Mouse (Mus musculus) T-helper 17 cell (primary cell): Measurements from ENCODE around the gene Kif28.

Source experiments
- in situ Hi-C, 2 experiments: fragments of 300-600 bp; cut with MboI, MseI; formaldehyde crosslinking; loops; 1 replicate in 1 of 2; 2 replicates in 1 of 2; pipeline ENCODE4 v1.15.1; 2025; ENCODE audit warnings: high pct_unique_total_duplicates in 2 of 2

Kif28 gene

DNA sequence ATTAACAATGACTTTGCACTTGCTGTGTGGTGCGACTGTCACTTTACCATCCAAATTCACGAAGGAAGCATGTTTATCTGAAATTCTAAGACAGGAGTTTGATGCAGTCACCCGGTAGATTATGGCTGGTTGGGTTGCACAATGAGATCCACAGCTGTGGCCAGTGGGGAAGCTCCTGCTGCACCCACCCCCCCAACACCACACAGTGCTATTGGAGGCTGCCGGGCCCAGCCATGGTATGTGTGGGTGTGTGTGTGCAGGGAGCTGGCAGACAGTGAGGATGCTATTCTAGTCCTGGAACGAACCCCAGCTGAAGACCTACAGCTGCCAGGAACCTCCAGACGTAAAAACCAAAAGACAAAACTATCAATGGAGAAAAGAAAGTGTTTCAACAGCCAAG, 35.7 kb downstream of the Kif28 start:
- in situ Hi-C loops = no loop called here

DNA sequence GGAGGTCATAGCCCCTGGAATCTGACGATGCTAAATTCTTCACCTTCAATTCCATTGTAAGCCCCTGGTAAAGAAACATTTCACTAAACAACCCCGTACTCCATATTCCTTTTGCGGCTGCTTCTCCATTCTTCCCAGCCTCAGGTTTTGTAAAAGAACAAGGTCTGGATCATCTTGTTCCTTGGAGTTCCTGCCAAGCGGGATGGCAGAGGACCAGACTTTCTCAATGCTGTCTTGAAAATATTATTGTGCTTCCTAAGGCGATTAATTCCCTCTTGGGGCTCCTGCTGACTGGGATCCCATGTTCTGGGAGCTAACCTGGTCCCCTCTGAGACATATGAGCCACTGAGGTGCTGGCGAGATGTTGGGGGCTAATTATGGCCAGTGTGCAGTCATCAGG, 39.9 kb downstream of the Kif28 start:
- in situ Hi-C loops = no loop called here

DNA sequence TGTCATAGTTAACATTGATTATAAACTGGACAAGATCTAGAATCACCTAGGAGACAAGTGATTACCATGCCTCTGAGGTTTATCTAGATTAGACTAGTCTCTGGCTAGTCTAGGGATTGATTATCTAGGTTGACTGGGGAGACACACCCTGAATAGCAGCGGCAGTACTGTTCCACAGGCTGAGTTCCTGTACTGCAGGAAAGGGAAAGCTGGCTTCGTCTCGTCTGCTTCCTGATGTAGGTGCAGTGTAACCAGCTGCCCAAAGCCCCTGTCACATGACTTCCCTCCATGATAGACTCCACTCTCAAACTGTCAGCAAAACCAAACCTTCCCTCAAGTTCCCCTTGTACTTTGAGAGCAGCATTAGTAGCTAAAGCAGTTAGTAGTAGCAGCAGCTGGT, 40.9 kb downstream of the Kif28 start:
- in situ Hi-C loops = no loop called here

DNA sequence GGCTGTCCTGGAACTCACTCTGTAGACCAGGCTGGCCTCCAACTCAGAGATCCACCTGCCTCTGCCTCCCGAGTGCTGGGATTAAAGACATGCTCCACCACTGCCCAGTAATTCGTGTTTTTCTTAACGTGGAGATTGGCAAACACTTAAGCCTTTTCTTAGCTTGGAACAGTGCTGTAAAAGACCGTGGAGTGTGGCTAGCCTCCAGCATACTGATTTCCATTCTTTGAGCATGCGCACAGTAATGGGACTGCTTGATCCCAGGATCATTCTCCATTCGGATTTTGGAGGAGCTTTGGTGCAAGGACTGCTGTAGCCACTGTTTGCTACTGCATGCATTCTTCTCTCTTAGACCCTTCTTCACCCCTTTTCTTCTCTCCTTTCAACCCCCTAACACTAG, 55.6 kb downstream of the Kif28 start:
- in situ Hi-C loops = loop anchor here in 1 of 2 experiments (10.0 kb wide), 1 partner anchor 765 kb away; no protein-coding TSS in a partner anchor

DNA sequence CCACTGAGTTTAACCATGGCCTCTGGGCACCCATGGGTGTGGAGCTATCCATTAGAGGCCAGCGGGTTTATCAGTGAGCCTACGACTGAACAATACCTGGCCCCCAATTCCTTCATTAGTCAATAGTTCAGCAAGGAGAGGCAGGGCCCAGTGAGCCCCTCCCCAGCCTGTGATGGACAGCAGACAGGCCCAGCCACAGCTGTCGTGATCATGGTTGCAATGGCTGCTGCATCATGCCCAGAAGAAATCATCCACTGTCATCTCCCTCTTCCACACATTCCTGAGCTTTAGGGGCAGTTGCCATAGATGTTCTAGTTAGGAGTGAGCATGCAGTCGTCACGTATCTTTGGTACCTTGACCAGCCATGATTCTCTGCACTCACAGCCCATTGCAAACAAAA, 56.2 kb downstream of the Kif28 start:
- in situ Hi-C loops = loop anchor here in 1 of 2 experiments (10.0 kb wide), 1 partner anchor 764 kb away; no protein-coding TSS in a partner anchor

DNA sequence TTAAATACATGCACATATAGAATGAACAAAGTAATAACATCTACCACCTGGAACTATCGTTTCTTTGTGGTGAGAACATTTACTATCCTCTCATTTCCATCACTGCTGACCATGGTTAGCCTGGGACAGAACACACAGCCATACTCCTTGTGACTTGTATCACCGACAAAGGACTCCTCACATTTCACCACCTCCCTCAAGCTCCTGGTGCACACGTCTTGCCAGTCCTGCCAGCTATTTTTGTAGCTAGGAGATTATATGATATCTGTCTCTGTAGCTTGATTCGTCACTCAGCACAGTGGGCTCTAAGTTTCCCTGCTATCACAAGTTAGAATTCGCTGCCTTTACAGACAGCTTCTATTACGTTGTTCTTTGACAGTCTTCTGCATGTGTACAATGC, 56.7 kb downstream of the Kif28 start:
- in situ Hi-C loops = loop anchor here in 1 of 2 experiments (10.0 kb wide), 1 partner anchor 764 kb away; no protein-coding TSS in a partner anchor

DNA sequence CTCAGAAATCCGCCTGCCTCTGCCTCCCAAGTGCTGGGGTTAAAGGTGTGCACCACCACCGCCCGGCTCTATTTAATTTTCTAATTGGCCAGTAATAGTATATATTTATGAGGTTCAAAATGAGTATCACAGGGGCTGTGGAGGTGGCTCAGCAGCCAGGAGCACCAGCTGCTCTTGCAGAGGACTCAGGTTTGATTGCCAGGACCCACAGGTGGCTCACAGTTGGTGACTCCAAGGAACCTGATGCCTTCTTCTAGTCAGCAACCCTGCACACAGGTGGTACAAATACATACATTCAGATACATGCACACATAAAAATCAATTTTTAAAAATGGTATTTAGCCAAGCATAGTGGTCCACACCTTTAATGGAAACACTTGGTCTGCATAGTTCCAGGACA, 57.1 kb downstream of the Kif28 start:
- in situ Hi-C loops = loop anchor here in 1 of 2 experiments (10.0 kb wide), 1 partner anchor 763 kb away; no protein-coding TSS in a partner anchor

DNA sequence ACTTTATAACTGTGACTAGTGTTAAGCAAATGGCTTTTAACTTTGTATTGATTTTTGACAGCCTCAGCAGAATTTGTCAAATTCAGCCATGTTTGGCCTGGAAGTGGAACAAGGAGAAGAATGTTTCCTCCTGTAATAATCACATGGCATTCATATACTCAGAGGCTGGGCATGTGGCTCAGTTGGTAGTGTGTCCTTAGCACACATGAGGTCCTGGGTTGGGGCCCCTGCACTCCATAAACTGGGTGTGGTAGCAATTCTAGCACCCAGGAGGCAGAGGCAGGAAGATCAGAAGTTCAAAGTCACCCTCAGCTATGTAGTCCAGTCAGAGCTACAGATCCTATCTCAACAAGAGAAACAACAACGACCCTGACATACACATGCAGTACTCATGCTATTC, 57.8 kb downstream of the Kif28 start:
- in situ Hi-C loops = loop anchor here in 1 of 2 experiments (10.0 kb wide), 1 partner anchor 763 kb away; no protein-coding TSS in a partner anchor

DNA sequence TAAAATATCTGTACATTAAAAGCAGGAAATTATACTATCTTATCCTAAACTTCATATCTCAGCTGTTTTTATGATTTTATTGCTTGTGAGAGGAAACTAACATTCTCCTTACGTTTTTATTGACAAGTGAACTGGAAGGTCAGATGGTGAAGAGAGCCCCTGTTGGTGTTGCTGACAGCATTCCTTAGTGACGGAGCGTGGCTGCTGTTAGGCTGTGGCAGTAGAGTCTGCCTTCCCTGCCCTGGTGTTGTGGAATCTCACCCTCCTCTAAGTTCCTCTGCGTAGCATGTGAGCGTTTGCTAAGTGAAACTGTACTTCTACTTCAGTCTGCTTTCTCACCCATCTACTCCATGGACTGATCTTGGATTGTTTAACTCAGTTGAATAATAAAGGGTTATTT, 58.3 kb downstream of the Kif28 start:
- in situ Hi-C loops = loop anchor here in 1 of 2 experiments (10.0 kb wide), 1 partner anchor 762 kb away; no protein-coding TSS in a partner anchor

DNA sequence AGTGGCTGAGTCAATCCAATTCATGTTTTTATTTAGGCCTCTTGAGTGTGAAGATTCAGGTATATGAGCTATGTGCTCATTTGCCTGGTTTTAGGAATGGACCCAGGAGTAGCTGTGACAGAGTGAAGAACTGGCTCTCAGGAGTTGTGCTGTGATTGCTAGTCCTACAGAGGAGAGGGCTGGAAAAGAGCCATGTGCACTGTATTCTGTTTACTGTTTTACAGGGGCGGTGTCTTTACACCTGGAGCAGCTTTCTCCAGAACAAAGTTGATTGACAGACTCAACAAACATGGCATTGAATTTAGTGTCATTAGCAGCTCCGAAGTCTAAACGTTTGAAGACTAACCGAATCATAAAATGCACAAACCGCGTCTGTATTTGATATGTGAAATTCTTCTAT, 58.7 kb downstream of the Kif28 start:
- in situ Hi-C loops = loop anchor here in 1 of 2 experiments (10.0 kb wide), 1 partner anchor 762 kb away; no protein-coding TSS in a partner anchor

DNA sequence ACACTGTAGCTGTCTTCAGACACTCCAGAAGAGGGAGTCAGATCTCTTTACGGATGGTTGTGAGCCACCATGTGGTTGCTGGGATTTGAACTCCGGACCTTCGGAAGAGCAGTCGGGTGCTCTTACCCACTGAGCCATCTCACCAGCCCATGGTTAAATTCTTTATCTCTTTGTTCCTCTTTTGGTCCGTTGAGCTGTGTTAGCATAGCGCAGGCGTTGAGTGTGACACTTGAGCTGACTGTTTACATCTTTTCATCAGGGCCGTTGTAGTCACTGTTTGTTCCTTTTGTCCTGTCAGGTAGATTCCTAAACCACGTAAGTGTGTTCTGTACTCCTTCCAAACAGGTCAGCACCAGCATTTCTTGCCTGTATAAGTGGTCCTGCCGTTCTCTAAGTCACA, 62.3 kb downstream of the Kif28 start:
- in situ Hi-C loops = loop anchor here in 1 of 2 experiments (10.0 kb wide), 1 partner anchor 758 kb away; no protein-coding TSS in a partner anchor

DNA sequence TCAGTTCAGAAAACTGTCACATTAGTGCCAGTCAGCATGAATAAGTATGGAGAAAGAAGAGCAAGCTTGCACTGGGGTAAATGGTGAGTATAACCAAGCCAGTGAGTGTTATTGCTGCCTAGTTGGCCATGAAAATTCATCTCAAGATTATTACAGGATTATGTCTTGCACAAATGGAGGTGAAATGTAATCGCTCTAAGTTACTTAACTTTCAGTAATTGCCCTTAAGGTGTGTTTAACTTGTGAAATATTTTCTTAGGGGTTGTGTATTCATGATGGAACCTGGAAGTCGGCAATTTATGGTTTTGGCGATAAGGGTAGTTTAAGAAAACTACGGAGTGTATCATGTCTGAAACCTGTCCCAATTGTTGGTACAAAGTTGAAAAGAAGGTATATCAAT, 65.7 kb downstream of the Kif28 start:
- in situ Hi-C loops = no loop called here

DNA sequence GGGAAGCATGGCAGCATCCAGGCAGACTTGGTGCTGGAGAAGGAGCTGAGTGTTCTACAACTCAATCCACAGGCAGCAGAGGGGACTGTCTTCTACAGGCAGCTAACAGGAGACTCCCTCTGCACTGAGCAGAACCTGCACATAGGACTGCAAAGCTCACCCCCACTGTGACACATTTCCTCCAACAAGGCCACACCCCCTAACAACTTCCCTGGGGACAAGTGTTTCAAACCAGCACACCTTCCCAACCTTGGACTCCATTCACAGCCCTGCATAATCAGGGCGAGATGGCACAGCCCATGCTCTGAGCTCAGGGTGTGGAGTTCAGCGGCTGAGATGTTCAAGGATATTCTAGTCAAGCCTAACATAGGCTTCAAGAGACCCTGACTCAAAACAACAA, 68.0 kb downstream of the Kif28 start:
- in situ Hi-C loops = no loop called here

DNA sequence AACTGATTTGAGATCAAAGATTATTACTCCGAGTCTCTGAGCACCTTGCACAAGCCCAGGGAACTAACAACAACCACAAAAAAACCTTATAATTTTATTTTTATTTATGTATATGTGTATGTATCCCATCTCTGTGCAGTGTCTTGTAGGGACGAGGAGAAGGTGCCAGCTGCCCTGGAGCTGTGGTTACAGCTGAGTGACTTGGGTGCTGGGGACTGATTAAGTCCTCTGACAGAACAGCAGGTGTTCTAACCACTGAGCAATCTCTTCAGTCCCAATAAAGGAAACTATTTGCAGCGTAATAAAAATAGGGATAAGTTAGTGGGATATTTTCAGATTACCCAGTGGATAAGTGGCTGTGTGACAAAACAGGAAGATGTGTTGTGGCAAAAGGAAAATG, 70.7 kb downstream of the Kif28 start:
- in situ Hi-C loops = no loop called here

DNA sequence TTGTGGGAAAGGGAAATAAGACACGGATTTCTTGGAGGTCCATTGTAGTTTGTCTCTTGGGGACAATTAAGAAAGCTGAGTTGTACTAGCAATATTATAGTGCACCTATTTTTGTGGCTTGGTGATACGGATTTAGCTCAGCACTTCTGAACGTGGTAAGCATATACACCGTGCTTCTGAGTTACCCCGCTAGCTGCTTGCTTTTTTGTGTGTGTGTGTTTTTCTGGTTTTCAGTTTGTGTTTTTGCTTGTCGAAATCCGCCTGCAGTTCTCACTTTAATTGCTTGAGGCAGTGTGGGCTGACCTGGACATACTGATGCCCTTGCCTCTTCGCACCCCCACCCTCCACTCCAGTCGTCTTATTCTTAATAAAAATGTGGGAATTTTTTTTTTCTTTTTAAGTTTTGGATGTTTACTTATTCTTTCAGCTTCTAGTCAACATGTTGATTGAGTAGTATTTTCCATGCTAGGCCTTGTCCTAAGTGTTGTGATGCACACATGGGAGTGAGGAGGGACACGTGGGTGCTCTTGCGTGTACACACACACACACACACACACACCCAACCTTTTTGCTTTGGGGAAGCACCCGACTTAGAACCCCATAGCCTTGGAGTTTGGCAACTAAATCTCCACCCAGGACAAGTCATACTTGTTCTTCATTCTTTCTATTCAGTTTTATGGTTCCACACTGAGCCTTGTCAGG, 76.1 kb downstream of the Kif28 start:
- in situ Hi-C loops = no loop called here

DNA sequence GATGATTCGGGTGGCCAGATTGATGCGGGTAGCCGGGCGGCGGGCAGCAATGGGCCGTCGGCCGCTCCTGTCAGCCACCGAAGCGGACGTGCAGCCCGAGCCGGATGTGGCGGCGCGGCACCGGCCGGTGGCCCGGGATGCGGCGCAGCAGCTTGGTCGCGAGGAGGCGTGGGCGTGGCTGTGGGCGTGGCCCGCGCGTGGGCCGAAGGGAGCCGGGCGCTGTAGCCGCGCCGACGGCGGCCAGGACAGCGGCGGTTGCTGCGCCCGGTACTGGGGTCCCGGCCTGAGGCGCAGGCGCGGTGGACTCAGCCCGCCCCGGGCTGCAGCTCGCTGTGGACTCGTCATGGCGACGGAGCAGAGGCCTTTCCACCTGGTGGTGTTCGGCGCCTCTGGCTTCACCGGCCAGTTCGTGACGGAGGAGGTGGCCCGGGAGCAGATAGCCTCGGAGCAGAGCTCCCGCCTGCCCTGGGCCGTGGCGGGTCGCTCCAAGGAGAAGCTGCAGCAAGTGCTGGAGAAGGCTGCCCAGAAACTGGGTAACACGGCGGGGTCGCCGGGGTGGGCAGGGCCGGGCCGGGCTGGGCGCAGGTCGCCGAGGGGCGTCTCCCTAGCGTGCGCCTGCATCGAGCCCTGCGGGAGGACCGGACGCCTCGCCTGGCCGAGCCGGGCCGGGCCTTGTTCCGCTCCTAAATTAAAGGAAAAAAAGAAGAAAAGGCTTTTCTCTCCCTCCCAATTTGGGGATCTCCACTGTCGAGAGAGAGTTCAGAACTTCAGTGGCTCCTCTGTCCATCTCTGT, 76.9 kb downstream of the Kif28 start, which contains the start of gene Sccpdh:
Gene Sccpdh (plus strand): TSS at position 198 of the 793 bp plus-strand sequence.
- in situ Hi-C loops = no loop called here

DNA sequence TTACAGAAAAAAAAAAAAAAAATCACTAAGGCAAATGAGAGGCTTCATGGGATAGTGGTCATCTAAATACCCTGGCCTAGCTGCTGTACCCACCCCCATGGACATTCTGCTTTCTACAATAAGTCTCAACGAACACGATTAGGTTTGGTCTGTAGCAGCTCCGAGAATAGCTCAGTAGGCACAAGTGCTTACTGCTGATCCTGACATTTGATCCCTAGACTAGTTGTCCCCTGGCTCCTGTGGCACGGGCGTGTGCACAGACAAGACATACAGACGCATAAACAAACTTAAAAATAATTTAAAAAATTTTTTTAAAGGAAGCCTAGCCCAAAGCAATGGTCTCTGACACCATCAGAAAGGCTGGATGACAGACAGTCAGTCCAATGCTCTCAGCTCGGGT, 77.6 kb downstream of the Kif28 start:
- in situ Hi-C loops = no loop called here

DNA sequence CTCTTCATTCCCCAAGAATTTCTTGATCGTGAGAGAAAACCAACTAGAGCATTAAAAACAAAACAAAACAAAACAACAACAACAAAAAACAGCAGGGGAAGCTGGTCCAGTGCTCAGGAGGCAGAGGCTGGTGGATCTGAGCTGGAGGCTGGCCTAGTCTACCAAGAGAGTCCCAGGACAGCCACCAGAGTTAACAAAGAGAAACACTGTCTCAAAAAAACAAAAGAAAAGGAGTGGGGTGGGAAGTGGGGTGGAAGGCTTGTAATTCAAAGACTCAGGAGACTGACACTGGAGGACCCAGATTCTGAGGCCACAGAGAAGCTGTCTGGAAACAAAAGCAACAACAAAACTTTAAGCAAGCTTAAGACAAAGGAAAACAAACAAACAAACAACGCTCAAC, 78.1 kb downstream of the Kif28 start:
- in situ Hi-C loops = no loop called here

DNA sequence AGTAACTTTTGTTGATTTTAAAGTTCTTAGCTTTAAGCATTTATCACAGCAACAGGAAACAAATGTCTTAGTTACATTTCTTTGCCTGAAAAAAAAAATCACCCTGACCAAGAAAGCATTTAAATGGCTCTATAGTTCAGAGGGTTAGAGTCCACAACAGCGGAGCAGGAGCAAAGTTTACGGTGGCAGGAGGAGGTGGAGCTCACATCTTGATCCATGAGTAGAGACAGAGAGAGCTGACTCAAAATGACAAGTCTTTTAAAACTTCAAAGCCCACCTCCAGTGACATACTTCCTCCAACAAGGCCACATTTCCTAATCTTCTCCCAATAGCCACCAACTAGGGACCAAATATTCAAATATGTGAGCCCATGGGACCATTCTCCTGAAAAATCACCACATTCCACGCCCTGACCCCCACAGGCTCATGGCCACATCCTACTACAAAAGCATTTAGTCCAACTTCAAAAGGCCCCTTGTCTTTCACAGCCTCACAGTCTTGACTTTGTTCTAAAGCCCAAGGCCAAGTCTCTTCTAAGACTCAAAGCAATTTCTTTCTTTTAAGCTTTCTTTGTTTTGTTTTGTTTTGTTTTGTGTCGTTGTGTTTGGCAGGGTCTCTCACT, 80.7 kb downstream of the Kif28 start:
- in situ Hi-C loops = no loop called here

DNA sequence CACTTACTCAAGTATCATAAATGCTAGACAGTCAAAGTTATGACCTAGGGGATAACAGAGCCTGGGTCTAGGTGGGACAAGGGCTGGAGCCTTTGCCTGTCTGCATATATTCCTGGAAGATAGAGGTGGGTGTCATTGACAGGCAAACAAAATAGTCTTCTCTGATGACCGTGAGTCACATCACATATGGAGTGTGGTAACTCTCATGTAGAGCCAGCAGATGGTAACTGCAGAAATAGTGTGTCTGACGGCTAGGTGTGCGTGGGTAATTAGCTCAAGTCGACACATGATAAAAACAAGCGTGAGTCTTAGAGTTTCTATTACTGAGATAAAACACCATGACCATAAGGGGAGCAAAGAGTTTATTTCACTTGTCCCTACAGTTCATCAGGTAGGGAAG, 82.0 kb downstream of the Kif28 start:
- in situ Hi-C loops = no loop called here

DNA sequence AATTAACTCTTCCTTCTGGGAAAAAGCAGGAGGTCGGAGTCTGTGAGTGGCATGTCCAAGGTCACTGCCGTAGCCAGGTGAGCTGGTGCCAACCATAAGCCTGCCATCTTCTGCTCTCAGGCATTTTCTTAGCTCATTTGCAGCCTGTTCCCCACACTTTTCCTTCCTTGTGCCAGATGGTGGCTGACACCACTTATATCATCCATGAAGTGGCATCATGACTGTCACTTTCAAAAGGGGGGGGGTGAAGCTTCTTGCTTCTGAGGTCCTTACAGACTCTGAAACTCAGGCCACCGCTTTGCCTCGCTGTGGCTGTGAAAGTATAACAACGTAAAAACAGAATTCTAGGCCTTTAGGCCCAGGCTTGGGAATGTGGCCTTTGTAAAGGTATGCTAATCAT, 93.8 kb downstream of the Kif28 start:
- in situ Hi-C loops = no loop called here

DNA sequence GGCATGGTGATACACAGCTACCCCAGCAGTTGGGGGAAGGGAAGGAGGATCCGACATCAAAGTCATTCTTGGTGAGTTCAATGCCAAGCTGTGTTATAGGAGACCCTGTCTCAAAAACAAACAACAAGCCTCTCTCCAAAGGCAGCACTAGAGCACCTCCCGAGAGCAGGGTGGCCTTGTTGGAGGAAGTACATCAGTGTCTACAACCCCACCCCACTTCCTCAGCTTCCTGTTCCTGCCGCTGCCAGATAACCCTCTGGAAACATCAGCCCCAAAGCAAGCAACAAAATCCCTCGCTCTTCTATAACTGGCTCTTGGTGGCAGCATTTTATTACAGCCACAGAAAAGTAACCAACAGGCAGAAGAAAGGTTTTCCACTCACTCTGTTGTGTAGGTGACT, 94.8 kb downstream of the Kif28 start:
- in situ Hi-C loops = no loop called here
